Mouse (Mus musculus) megakaryocyte, adult 5-6 weeks (primary cell): ENCODE results near the gene Rufy3. TPM values are rescaled to one million over a fixed set of nuclear protein-coding genes. Genes with fewer than 3 reads are reported as not detected.
A peak's percentile ranks its signal among the peaks of the same experiment; 100 is the strongest.

Experiments
- ATAC-seq: 2 replicates; pipeline ENCODE4 v1.8.0; 2016; ENCODE audit warnings: mild to moderate bottlenecking, inconsistent platforms; ENCODE audit not compliant: poor library complexity, severe bottlenecking
- total RNA-seq, 2 experiments: library from RNA; stranded (forward) in 1 of 2; stranded (reverse) in 1 of 2; fragments of 153-499, 151-499 nt in 1 of 2; fragments of 221-1000, 200-1000 nt in 1 of 2; gene quantifications; 2 replicates each; pipeline versions ENCODE4 v1.2.3 to v1.2.4; 2015 to 2017

The Rufy3 gene
- total RNA-seq, 2 experiments from 2014 or later = 12.2 to 20.7 TPM

GRCm38 (mm10) chr5:88680567-88680966 is 115.7 kb downstream of the Rufy3 start:
- no peak for ATAC-seq

GRCm38 (mm10) chr5:88683706-88684105 is 118.9 kb downstream of the Rufy3 start:
- ATAC-seq = no peak

- ATAC-seq = no peak
These were observed 119.4 kb downstream of the Rufy3 start for GRCm38 (mm10) chr5:88684226-88684625.

GRCm38 (mm10) chr5:88685306-88685705 is 120.5 kb downstream of the Rufy3 start:
- no peak for ATAC-seq

GRCm38 (mm10) chr5:88685745-88686299 is 121.0 kb downstream of the Rufy3 start:
- ATAC-seq = no peak

- no peak for ATAC-seq
These were observed 123.2 kb downstream of the Rufy3 start for GRCm38 (mm10) chr5:88687996-88688406.

GRCm38 (mm10) chr5:88688583-88689187 is 123.8 kb downstream of the Rufy3 start:
- ATAC-seq = no peak

- peak; percentile 72; the same call in 1 of the 2 replicates for ATAC-seq
These were observed 124.6 kb downstream of the Rufy3 start for GRCm38 (mm10) chr5:88689279-88689938.

GRCm38 (mm10) chr5:88690681-88691505 is 126.1 kb downstream of the Rufy3 start:
- ATAC-seq = no peak

- no peak for ATAC-seq
These were observed 126.8 kb downstream of the Rufy3 start for GRCm38 (mm10) chr5:88691506-88692095.

GRCm38 (mm10) chr5:88692586-88692985 is 127.7 kb downstream of the Rufy3 start:
- ATAC-seq = no peak

- no peak for ATAC-seq
These were observed 128.2 kb downstream of the Rufy3 start for GRCm38 (mm10) chr5:88693057-88693456.

GRCm38 (mm10) chr5:88697291-88697690 is 132.5 kb downstream of the Rufy3 start:
- ATAC-seq = no peak

- ATAC-seq = no peak
These were observed 134.5 kb downstream of the Rufy3 start for GRCm38 (mm10) chr5:88699251-88699913.

Other genes starting within 250 kb of the Rufy3 start
- gene Prol1, start 247.7 kb upstream of the Rufy3 start, total RNA-seq (2015) = not detected in 2 replicates
- gene Prol1, start 247.7 kb upstream of the Rufy3 start, total RNA-seq (2017) = not detected in 2 replicates
- gene Amtn, start 188.9 kb upstream of the Rufy3 start, total RNA-seq (2015) = not detected in 2 replicates
- not detected in 2 replicates for gene Amtn, start 188.9 kb upstream of the Rufy3 start, total RNA-seq (2017)
- gene Ambn, start 109.0 kb upstream of the Rufy3 start, total RNA-seq (2015) = not detected in 2 replicates
- not detected in 2 replicates for gene Ambn, start 109.0 kb upstream of the Rufy3 start, total RNA-seq (2017)
- gene Enam, start 77.1 kb upstream of the Rufy3 start, total RNA-seq (2015) = not detected in 2 replicates
- not detected in 2 replicates for gene Enam, start 77.1 kb upstream of the Rufy3 start, total RNA-seq (2017)
- gene Jchain, start 37.1 kb upstream of the Rufy3 start, total RNA-seq (2015) = 14.6 and 57.2 TPM in 2 replicates
- 9.2 and 29.6 TPM in 2 replicates for gene Jchain, start 37.1 kb upstream of the Rufy3 start, total RNA-seq (2017)
- gene Utp3, start 10.6 kb upstream of the Rufy3 start, total RNA-seq (2015) = 74.1 and 86.4 TPM in 2 replicates
- gene Utp3, start 10.6 kb upstream of the Rufy3 start, total RNA-seq (2017) = 56.8 and 60.0 TPM in 2 replicates
- 56.5 TPM in 2 replicates for gene Grsf1, start 111.1 kb downstream of the Rufy3 start, total RNA-seq (2015)
- 74.6 and 83.2 TPM in 2 replicates for gene Grsf1, start 111.1 kb downstream of the Rufy3 start, total RNA-seq (2017)
- gene Mob1b, start 155.8 kb downstream of the Rufy3 start, total RNA-seq (2015) = 26.1 and 26.6 TPM in 2 replicates
- gene Mob1b, start 155.8 kb downstream of the Rufy3 start, total RNA-seq (2017) = 11.5 and 15.7 TPM in 2 replicates
- gene Dck, start 200.0 kb downstream of the Rufy3 start, total RNA-seq (2015) = 120 and 142 TPM in 2 replicates
- 62.9 and 65.5 TPM in 2 replicates for gene Dck, start 200.0 kb downstream of the Rufy3 start, total RNA-seq (2017)